Mouse (Mus musculus): ENCODE data around the gene Flywch2.

DNA sequence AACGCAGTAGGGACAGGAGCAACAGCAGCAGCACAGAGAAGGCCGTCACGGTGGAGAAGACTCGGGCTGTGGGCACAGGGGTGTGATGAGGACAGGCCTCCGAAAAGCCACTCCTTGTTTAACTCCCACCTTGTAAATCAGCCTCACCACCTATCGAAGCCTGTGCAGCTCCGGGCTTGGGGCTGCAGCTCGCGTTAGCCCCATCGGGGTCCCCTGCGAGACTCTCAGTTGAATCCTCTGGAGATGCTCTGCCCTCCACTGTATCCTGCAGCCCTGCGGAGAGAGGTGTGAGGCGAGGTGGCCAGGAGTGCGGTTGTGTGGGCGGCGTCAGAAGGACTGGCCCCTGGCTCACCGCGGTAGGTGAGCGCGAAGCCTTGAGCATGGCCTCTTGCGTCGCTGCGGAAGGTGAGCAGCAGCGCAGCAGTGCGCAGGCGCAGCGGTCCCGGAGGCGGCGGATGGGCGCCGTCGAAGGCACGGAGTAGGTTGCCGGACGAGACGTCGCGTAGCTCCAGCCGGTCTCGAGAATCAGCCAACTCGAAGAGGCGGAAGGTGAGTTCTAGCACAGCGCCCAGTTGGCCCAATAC is 43.6 kb downstream of the Flywch2 start:
- no peak for TF ChIP-seq CTCF (IDR thresholded peaks at IDR 0.05; ENCODE audit: low read depth)
- no peak for TF ChIP-seq EP300 (IDR thresholded peaks at IDR 0.05; ENCODE audit: low read depth)

All from liver, postnatal 0 days (tissue).